Mouse (Mus musculus) thymus, postnatal 25 days (tissue): ENCODE data around the gene Agap1.

ENCODE experiments used
- DNase-seq: peaks from one replicate; pipeline ENCODE4 v3.0.0; 2022

Agap1 gene

DNA sequence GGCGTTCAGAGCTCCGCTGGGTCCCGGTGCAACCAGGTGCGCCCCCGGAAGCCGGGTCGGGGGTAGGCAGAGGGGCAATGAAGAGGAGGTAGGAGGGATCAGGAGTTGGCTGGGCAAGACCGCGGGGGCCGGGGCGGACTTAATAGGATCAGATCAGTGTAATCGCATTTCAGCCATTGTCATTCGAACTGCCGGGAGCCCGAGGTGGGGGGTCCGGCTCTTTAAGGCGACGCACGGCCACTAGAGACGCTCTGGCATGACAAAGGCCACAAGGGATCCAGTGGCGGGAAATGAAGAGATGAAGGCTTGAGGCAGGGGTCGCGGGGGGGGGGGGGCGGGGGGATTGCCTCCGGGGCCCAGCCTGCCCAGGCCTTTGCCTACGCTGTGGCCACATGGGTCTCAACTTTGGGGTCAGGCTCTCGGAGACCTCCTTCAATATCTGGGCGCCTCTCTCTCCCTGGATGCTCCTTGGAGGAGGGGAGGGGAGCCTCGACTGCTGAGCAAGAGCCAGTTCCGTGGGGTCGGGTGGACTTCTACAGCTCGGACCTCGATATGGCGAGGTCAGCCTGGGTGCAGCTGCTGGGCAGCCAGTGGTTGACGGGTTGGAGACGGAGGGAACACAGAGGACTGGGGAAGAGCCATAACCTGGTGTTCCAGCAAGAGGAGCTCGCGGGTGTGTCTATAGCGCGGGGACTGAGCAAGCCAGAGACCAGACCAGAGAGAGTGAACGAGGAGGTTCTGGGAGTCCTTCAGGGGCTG, 468.5 kb downstream of the Agap1 start:
- no peak for DNase-seq

DNA sequence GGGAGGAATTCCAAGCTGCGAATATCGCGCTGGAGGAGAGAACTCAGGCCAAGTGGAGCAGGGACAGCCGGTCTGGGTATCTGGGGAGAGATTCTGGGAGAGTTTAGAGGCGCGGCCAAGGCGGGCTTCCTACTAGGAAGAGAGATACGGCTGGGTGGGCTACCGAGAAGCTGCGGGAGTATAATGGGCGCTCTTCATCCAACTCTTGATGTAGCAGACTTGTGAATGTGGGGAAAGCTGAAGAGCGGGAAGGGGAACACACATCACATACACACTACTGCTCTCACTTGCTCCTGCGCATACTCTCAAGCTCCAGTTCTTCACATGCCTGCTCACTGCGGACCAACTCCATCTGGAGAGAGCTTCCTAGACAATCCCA, 469.0 kb downstream of the Agap1 start:
- DNase-seq = no peak

DNA sequence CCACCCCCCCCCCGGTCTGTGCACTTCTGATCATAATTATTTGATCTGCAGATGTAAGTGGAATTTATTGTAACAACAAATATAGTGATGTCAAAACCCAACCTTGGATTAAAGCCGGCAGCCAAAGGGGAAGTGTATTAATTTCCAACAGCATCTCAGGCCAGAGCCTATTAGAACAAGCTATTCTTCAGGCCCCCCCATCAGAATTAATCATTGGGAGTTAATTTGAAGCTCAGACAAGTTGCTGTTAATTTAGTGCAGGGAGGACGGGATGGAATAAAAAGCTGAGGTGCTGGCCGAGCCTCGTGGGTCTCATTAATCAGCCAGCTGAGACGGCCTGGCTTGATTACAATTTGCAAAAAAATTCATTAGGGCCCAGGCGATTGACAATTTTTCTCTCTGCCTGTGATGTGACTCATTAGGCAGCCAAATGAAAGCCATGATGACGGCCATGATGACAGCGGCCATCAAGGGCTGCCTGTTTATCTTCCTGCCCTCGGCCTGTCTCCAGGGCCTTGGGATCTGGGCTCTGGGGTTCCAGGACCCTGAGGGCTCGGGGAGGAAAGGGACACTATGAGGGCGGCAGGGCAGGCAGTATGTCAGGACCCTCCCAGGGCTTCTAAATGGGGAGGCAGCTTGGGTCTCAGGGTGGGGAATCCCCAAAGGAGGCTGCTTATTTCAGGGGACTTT, 471.0 kb downstream of the Agap1 start:
- DNase-seq = no peak

DNA sequence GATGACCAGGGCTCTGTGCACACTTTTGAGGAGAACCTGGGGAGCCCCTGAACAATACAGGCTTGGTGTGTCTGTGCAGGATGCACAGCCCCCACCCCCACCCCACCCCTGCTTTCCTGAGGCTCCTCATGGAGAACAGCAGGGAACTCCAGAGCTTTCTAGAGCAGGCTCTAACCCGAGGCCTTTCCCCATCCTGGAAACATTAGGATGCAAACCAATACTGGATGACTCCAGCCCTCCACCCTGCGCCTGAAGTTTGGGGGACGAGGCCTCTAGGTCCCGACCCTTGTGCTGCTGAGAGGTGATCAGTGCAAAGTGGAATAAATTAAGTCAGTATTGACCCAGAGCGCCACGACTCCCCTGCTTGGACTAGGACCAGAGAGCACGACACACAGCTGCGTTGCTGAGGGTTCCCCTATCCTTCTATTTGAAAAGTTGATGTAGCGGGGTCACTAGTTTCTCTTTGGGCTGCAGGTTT, 472.0 kb downstream of the Agap1 start:
- DNase-seq = no peak

DNA sequence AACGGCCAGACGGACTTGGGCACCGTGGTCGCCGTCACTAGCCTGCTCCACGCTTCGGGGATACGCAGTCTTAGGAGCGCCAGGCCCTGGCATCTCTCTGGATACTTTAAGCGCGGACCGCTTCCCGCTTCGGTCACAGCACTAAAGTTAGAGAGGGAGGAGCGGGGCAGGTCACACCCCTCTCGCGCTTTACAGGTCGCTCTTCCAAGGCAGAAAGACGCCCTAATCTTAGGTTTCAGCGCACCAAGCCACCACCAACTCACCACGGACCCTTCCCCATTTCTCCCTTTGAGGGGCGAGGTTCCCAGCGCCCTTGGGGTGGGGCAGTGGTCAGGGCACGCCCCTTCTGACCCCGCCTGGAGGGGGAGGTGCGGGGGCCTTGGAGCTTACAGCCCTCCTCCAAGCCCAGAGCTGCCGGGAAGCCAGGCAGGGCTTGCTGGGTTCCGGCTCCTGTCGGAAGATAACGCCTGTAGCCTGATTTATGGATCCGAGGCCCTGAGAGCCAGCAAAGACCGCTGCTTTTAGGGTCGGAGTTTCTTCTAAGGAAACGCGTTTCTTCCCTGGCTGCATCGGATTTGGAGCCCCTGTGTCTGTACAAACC, 472.6 kb downstream of the Agap1 start:
- DNase-seq = no peak

DNA sequence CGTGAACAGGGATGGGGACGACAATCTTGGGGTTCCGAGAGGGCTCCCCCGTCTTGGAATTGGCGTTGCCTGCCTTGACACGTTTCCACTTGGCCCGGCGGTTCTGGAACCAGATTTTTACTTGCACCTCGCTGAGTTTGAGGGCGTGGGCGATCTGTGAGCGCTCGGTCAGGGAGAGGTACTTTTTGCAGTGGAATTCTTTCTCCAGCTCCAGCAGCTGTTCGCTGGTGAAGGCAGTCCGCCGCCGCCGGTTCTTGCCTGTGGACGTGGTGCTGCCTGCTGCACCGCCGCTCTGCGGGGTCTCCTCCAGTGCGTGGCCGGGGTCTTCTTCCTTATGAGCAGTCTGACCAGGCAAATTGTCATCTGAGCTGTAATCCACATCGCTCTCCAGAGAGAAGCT, 474.1 kb downstream of the Agap1 start:
- no peak for DNase-seq

DNA sequence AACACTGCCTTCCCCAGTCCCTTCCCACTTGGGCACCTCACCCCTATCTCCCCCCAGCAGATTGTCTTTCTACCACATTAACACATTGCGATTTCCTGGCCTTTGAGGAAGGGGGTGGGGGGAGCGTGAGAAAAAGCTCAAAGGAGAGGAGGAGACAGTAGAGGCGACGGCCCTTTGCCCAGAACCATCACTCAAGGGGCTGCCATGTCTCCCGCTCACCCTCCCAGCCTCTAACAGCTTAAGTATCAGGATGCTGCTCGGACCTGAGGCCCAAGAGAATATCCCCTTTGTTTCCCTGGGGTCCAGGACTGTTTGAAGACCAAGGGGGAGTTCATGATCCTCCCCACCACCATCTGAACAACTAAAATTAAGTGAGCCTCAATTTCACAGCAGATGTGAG, 474.6 kb downstream of the Agap1 start:
- no peak for DNase-seq

DNA sequence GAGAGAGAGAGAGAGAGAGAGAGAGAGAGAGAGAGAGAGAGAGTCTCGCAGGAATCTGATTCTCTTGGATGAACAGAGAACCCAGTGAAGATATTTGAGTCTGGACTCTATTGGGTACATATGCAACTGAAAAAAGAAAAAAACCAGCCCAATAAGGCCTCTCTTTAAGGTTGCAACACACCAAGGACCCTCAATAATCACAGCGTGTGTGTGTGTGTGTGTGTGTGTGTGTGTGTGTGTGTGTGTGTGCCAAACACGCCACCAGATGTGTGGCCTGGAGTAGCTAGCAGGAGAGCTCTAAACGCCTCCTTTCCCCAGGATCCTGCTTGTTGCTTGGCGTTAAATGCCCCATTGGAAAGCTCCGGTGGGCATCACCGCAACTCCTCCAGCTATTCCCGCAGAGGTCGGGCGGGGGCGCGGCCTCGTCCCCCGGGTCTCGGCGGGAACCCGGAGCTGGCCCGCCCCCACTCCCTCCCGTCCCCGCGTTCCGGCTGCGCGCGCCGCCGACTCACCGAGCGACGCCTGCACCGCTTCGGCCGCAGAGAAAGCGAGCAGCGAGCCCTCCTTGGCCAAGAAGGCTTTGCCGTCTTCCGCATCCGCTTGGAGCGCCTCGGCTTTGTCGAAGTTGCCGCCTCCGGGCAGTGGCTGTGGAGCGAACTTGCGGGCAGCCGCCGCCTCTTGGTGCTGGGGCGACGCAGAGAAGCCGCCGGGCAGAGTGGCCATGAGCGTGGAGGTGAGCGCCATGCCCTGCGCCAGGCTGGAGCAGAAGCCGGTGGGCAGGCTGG, 475.3 kb downstream of the Agap1 start:
- DNase-seq = no peak

DNA sequence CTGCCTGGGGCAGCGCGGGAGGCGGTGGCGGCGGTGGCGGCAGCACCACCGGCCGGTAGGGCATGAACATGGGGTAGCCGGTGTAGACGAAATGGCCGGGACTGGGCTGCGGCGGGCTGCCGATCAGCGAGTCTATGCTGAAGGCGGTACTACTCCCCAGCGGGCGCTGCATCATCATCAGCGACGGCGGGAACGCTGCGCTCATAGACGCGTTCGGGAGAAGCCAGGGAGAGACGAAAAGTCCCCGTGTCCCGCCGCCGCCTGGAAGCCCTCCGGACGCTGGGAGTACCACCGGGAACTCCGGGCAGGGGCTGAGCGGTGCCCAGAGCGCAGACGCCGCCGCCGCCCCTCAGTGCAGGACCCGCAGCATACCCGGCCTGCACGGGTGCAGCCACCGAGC, 475.9 kb downstream of the Agap1 start:
- no peak for DNase-seq

DNA sequence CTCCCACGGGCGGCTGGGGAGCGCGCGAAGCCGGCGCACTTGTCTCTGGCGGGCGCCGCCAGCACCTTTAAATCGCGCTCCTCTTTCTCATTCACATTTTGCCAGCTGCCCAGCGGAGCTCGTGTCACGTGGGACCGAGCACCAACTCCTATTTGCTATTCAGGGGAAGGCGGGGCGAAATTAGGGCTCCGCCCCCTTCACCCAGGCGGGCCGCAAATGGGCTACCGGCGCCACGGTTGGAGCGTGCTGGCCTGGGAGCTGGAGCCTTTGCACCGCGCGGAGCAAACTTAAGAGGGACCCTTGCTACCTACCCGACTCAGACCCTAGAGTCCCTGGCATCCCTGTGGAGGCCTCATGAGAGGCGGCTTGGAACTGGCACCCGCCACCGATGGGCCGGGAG, 476.5 kb downstream of the Agap1 start, which contains the start of gene Gbx2:
Gene Gbx2 (minus strand): TSS at position 60 of the 400 bp plus-strand sequence.
- no peak for DNase-seq

DNA sequence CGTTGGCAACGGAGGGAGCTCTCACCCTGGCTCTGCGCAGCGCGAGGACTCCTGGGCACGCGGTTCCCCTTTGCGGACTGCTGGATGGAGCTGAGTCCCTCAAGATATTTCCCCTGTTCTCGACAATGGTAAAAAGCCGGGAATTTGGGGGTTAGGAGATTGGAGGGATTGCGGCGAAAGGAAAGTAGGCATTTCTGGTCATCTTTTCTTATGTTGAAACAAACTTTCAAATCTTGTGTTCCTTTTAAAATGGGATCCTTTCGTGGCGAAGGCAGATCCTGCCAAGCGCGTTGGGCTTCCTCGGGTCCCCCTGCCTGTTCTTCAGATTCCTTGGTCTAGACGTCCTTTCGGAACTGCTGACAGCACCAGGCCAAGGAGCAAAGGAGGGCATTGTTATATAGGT, 477.4 kb downstream of the Agap1 start:
- no peak for DNase-seq

DNA sequence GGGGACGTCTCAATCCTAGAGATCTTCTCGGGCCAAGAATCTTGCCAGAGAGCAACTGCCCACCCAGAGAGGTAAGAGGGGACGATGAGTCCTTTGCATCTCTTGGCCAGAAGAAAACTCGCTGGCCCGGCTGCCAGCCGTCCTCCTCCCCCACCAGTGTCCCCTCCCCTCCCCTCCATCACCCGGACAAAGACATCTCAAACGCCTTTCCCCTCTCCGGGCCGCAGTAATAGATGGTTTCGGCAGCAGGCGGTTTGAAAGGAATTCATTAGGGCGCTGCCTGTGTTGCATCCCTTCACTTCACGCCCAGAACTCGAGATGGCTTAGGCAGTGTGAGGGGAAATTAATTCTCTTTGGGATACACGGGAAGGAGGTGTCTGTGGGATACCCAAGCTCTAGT, 478.0 kb downstream of the Agap1 start:
- DNase-seq = no peak

DNA sequence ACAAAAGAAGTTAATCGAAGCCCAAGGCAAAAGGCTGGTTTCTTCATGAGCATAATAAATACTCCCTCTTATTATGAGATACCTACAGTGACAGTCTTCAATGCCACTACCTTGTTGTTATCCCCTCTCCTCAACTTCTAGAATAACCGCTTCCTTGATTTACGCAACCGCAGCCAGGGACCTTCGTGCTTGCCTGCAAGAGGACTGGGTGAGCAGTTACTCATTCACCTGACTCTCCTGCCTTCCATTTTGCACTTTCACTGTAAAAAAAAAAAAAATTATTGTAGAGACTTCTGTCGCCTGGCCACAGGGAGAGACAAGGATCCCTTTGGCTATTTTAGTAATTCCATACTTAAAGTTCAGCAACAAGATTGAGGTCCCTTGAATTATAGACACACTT, 478.4 kb downstream of the Agap1 start:
- no peak for DNase-seq

DNA sequence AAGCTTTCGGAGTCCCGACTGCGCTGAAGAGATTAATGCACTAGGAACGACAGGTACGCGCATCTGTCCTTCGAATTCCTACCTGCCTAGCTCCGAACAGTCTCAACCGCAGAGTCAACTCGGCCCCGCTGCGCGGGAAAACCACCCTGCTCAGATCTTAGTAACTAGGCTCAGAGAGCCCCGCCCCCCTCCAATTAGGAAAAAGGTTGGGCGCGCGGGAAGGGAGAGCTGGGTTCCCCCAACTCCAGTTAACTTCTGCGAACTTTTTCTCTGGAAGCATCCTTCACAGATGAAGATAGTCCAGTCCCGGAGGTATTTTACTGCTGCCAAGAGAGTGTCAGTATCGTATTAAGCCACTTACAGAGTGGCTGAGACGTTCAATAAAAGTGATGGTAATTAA, 479.2 kb downstream of the Agap1 start:
- no peak for DNase-seq

DNA sequence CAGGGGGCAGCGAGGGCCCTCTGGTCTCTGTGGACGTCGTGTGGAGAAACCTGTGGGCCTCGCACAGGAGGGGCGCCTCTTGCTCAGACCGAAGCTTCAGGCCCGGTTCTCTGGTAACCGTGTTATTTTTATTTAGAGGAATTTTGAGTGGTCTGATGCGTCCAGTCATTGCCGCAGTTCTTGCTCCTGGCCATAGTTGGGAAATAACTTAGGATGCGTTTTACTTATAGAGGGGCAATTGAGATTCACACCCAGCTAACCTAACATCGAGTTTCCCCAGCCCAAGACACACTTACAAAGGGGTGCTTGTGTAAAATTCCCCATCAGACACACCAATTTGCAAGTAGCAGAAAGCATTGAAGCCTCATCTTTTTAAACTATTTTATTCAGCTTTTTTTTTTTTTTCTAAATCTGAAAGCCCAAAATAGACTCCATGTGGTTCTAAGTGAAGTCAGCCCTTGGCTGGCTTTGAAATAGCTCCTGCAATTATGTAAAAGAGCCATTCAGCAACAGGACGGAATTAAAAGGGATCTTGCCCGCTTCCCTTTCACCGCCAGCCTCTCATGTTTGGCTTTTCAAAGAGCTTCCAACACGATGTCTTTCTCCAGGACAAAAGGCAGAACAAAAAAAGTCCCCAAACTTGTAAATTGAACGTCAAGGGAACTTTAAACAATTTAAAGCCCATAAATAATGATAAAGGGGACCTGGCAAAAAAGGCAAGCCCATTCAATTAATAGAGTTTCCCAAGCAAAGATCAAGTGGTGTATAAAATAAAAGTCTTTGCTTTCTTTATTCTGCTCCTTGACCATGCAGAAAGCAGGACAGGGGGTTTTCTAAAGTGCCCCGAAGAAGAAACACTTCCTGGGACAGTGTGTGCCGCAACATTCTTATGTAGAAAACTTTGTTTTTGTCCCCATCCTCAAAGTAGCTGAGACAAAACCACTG, 480.0 kb downstream of the Agap1 start:
- no peak for DNase-seq

DNA sequence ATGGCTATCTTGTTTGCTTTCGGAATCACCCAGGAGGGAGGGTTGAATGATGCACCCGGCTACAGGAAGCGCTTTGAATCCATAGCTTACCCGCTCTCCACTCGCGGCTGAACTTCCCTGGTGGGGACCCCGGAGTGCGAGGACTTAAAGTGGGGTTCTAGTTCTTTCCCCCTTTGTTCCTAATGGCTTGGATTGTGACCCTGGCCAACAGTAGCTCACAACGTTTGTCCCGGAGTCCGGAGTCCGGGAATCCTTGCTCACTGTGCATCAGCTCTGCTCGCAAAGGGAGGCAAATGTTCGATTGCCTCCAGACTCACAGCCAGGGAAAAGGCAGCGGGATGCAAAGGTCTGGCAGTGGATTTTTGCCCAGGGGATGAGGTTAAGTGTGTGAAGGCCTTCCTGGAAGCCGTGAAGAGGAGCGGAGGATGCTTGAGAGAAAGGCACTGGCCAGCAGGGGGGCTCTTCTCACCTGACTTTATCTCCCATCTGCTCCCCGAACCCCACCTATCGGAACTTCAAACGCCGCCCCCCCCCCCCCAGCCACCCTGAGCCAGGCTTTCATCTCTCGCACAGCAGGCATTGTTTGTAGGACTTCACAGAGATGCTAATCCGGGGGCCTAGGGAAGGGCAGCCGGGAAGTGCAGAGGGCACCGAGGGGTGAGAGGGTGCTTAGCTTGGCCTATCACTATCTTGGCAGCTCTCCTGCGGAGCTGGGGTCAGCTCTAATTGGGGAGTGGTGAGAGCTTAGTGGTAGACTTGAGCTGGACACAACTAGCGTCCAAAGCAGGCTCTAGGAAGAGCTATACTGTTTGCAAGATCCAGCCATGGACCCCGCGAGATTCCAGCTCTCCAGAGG, 481.1 kb downstream of the Agap1 start:
- no peak for DNase-seq

DNA sequence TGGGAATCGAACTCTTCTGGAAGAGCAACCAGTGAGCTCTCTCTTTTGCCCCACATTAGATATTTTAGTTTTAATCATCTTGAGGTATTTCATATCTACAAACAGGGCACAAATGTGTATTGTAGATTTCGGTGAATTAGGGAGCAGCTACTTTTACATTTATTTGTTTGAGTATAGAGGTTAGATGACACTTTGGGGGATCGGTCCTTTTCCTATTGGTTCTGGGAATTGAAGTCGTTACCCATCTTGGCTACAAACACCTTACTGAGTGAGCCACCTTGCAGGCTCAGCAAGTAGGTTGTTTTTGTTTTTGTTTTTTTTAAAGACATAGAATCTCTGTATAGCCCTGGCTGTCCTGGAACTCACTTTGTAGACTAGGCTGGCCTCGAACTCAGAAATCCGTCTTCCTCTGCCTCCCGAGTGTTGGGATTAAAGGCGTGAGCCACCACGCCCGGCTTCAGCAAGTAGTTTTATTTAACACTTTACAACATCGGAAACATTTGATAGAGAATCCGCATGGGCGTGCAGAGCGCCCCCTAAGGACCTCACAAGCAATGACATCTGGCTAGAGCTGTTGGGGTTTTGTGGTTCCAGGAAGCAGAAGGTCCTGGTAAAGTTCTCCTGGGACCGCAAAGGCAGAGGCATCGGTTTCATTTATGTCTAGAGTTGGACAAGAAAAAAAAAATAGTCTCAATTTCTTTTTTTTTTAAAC, 484.4 kb downstream of the Agap1 start:
- no peak for DNase-seq

DNA sequence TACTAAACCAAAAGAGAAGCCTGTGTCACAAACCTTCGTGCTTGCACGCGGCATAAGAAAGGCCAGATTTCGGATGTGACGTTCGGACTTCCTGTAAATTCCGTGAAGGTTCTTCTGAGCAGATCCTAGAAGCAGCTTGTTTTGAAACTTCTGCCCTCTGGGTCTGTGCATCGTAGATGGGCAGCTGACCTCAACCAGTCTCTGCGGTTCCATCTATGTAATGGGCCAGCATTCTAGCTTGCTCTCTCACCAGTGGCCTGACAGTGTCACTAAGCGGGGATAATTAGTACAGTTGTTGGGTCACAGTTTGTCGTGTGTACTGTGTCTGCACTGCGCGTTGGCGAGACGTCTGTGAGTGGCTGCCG, 485.0 kb downstream of the Agap1 start:
- DNase-seq = no peak

DNA sequence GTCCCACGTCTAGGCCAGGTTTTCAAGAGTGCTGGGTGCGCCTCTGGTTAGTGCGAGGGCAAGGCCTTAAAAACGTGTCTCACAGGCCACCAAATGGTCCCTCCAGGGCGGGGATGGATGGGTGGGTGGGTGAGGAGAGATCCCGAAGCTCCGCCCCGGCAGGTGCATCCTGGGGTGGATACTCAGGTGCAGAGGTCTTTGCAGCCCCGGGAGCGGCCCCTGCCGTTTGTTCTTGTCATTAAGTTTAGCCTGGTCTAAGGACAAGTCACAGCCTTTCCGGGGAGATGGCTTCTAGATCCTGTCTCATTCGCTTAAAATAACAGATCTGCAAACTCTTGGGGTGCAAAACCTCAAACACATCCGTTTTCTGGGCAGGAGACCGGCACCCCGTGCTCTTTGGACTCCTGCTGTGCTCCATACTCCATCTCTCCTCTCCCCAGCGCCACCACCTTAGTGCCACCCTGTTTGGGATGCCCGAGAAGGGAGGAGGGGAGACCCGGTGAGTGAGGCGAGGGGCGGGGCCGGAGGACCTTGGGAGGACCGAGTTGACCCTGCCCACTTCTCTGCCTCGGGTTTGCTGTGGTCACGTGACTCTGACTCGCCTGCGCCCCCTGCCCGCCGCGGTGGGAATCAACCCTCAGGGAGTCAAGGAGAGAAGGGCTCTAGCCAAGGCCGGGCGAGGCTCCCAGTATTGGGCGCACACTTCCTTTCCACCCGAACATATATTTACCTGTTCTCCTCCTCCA, 485.5 kb downstream of the Agap1 start:
- DNase-seq = peak; percentile 67
